Mouse (Mus musculus) thymus, adult 2 months (tissue): ENCODE data around the gene Nfxl1. TPM values are rescaled to one million over a fixed set of nuclear protein-coding genes. Genes with fewer than 3 reads are reported as not detected.
"Not testable (repeated sequence)": the region's sequence is repeated elsewhere in the genome, so short reads cannot be mapped to it uniquely, and the experiment has no call there.

Source experiments
- DNase-seq: peaks from one replicate; pipeline ENCODE4 v3.0.0; 2021
- H3K27ac ChIP-seq: fragments of 200-500 bp; 2 replicates; pipeline ENCODE4 v1.5.1; 2012; ENCODE audit warnings: low read length, control low read depth; ENCODE audit not compliant: control insufficient read depth, insufficient read depth
- H3K27me3 ChIP-seq: fragments of 200-500 bp; 2 replicates; pipeline ENCODE4 v1.6.1; 2012; ENCODE audit warnings: mild to moderate bottlenecking, low read length, moderate library complexity, mixed read lengths; ENCODE audit not compliant: control insufficient read depth, insufficient read depth
- H3K36me3 ChIP-seq: fragments of 200-500 bp; 2 replicates; pipeline ENCODE4 v1.6.1; 2012; ENCODE audit warnings: mild to moderate bottlenecking, low read length, moderate library complexity; ENCODE audit not compliant: control insufficient read depth, insufficient read depth
- H3K4me1 ChIP-seq: fragments of 200-500 bp; replicated peaks from 2 replicates; pipeline ENCODE4 v1.6.1; 2012; ENCODE audit warnings: low read length; ENCODE audit not compliant: control insufficient read depth, insufficient read depth
- H3K4me3 ChIP-seq: fragments of 200-500 bp; 2 replicates; pipeline ENCODE4 v1.5.1; 2012; ENCODE audit warnings: mild to moderate bottlenecking, low read length, control low read depth, moderate library complexity; ENCODE audit not compliant: control insufficient read depth, insufficient read depth
- CTCF ChIP-seq: fragments of 200-500 bp; IDR thresholded peaks from 2 replicates; pipeline ENCODE4 v1.5.1; 2012; ENCODE audit warnings: mild to moderate bottlenecking, control low read depth, low read length, moderate library complexity, borderline replicate concordance; ENCODE audit not compliant: control insufficient read depth, poor library complexity, insufficient read depth; ENCODE audit errors: extremely low read depth
- POLR2A ChIP-seq: fragments of 200-500 bp; IDR thresholded peaks from 2 replicates; pipeline ENCODE4 v1.6.1; 2012; ENCODE audit warnings: mild to moderate bottlenecking, low read length, control low read depth, moderate library complexity; ENCODE audit not compliant: control insufficient read depth, poor library complexity, insufficient read depth; ENCODE audit errors: extremely low read depth
- WGBS: fragments of 180-500 bp; shearing (Covaris S2); methylation state at CpG from one replicate; pipeline ENCODE4 v1.1.7; 2018; 5-methylcytosine and 5-hydroxymethylcytosine counted together
- polyA plus RNA-seq: library from polyadenylated mRNA; depleted of rRNA; stranded (reverse); fragments of >200 nt; gene quantifications from 2 replicates; pipeline ENCODE4 v1.2.3, GENCODE M21; 2012; rRNA removed

Gene Nfxl1
- 6.3 and 7.8 TPM in 2 replicates for polyA plus RNA-seq

DNA sequence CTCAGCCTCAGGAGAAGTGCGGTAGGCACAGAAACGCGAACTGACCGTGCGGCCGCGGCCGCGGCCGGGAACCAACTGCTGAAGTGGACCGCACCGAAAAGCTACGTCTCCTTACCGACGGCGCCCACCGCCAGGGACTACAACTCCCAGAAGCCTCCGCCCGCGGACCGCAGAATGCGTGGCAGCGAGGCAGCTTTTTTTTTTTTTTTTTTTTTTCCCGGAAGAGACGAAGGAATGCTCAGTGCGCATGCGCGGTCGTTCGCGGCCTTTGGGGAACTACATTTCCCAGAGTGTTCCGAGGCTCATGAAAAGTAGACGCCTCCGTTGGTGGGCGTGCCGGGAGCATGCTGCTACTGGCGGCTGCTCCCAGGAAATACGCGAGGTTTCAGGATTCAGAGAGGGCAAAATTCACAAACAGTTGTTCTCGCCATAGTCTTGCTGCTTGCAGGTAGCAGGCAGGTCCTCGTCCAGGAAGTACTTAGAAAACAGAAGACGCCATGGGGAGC, at the start of gene Nfxl1:
Gene Nfxl1, minus strand, starts transcription at position 141 of the 506 bp plus-strand sequence.
- Histone ChIP-seq H3K4me3 (peak within 1 kb of the TSS; percentile 88), H3K36me3 (no peaks in the 10 kb centered on the region)
- under 1% methylated on average over 42 of the region's 42 CpGs for WGBS

DNA sequence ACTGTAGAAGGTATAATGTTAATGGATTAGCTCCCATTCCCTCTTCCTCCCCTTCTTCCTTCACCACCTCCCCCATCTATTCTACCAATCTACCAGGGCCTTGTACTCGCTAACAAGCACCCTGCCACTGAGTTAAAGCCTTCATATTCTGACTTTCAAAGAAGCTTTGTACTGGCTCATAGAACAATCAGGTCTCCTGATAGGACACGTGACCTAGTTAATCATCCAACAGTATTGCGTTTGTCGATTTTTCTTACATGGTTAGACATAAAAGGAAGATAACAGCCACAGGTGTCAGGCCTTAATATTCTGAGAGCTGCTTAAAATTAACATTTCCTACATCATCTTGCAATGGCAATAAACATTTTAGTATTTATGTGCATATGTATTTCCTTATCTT, 43.7 kb upstream of the Nfxl1 start:
- H3K4me3 ChIP-seq = no peak overlapping the region
- 93% methylated on average over 4 of the region's 4 CpGs for WGBS
- no peak overlapping the region for H3K27ac ChIP-seq
- TF ChIP-seq CTCF = no peak
- no peak for TF ChIP-seq POLR2A
- H3K36me3 ChIP-seq = no peaks in the 10 kb centered on the region
- no peak for DNase-seq
- H3K4me1 ChIP-seq = no peaks in the 10 kb centered on the region
- H3K27me3 ChIP-seq = no peaks in the 10 kb centered on the region

More for the DNA sequence above, at the start of gene Nfxl1:
- Histone ChIP-seq H3K27ac (no peak within 1 kb of the TSS), H3K4me1 (peaks cover 5% of the 10 kb centered on the region; the same call in 1 of the 2 replicates), H3K27me3 (no peaks in the 10 kb centered on the region)
- peak; percentile 93 for DNase-seq
- TF ChIP-seq CTCF (no peak), POLR2A (peak; percentile 43; the same call in 1 of the 2 replicates)

DNA sequence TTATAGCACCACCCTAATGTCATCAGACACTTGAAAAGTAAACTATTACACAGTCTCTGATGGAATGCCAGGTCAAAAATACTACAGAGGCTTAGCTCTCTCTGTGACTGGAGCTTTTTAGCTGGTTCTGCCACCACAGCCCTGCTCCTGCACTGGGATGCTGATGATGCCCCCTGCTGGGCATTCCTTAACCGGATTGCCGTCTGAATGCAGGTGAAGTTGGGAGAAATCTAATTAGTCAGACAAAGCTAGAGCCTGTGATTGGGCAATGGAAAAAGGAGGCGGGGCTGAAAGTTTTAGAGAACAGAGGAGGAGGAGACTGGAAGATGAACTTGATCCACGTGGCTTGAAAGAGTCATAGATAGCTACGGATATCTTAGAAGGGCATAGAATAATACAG, 41.5 kb upstream of the Nfxl1 start:
- Histone ChIP-seq H3K36me3 (no peaks in the 10 kb centered on the region), H3K27me3 (no peaks in the 10 kb centered on the region), H3K27ac (no peak overlapping the region), H3K4me1 (no peaks in the 10 kb centered on the region), H3K4me3 (no peak overlapping the region)
- TF ChIP-seq POLR2A (no peak), CTCF (peak; percentile 45; the same call in 1 of the 2 replicates)
- 16% methylated on average over 5 of the region's 5 CpGs for WGBS
- DNase-seq = peak; percentile 61

DNA sequence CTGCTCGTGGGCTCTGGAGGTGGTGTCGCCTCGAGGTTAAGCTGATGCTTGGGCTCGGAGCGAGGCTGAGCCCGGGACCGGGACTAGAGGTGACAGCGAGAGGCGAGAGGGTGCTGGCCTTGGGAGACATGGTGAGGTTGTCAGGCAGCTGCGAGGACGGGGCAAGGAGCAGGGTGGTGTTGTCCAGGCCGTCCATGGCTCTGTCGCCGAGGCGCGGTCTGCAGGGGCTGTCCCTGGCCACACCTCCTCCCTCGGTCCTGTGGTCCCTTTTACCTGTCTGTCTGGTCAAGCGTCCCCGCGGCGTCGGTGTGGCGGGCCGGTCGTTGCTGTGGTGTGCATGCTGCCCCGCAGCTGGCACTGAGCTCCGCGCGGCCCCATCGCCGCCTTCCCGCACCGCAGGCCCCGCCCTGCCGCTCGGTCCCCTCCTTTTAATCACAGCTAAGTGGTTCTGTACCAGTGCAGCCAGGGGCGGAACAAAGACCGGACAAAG, 27.8 kb upstream of the Nfxl1 start, which contains the start of gene Gm5868:
Gene Gm5868, minus strand, starts transcription at position 360 of the 490 bp plus-strand sequence.
- Histone ChIP-seq H3K27me3 (peaks cover 5% of the 10 kb centered on the region; the same call in 1 of the 2 replicates), H3K4me1 (0 out of 2 replicates have a peak, but pooled peaks cover 5% of the 10 kb centered on the region), H3K27ac (no peak within 1 kb of the TSS), H3K4me3 (no peak within 1 kb of the TSS), H3K36me3 (no peaks in the 10 kb centered on the region)
- DNase-seq = no peak
- TF ChIP-seq CTCF = no peak
- no peak for TF ChIP-seq POLR2A
- WGBS = 11% methylated on average over 34 of the region's 38 CpGs

DNA sequence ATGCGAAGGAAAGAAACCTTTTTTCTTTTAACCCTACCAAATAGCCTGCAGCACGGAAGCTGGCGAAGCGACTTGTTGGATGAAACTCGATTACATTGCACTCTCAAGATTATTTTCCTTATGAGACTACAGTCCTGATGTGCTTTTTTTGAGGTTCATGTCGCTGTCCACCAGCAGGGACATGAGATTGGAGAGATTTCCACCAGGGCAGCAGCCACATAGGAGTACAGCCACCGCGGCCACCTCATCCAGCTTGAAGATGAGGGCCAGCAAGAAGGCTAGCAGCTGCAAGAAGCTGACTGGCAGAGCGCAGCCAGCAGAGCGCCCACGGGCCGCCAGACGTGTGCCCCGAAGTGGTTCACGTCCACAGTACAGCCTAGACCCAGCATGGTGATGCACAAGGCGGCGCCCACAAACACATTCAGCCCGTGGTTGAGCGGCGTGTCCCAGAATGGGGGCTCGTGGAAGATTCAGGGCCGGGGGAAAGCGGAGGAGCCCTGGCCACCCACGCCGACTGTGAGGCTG, 27.2 kb upstream of the Nfxl1 start:
- H3K27me3 ChIP-seq, H3K27ac ChIP-seq, H3K4me1 ChIP-seq, H3K4me3 ChIP-seq, DNase-seq, H3K36me3 ChIP-seq: not testable (repeated sequence)
- 51% methylated on average over 25 of the region's 25 CpGs for WGBS

DNA sequence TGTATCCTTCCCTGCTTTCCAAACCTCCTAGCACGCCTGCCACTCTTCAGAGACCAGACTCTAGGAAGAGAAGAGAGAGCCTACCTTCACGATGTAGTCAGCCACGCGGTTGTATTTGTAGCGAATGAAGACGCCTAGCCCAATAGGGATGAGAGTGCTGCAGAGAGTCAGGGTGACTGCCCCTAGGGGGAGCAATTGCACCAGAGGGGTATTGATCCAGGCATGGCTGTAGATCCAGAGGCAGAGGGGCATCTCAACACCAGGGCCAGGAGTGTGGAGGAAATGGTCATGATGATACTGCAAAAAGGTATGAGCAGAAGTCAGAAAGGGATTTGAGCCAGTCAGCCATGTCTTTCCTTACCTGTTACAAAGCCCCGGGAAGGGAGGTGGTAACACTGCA, 26.6 kb upstream of the Nfxl1 start:
- peak; percentile 16 for DNase-seq
- WGBS = 48% methylated on average over 7 of the region's 7 CpGs
- not testable (repeated sequence) for H3K4me3 ChIP-seq

DNA sequence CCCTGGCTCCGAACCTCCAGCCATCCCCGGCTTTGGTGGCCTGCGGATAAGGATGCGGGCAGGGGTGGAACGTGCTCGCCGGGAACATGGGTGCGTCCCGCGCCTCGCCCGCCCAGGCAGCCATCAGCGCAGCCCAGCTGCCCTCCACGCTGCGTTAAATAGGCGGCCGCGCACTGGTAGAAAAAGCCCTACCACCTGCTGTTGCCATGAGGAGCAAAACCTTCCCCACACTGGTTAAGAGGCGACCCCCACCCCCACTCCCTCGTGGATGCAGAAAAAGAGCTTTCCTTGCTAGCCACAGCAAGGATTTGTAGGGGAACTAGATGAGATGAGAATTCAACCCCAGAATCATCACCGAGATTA, 21.5 kb upstream of the Nfxl1 start, which contains the start of gene Zar1:
Gene Zar1, minus strand, starts transcription at position 285 of the 363 bp plus-strand sequence.
- not testable (repeated sequence) for H3K27me3 ChIP-seq, DNase-seq, H3K4me1 ChIP-seq, H3K36me3 ChIP-seq, H3K27ac ChIP-seq
- WGBS = 22% methylated on average over 20 of the region's 21 CpGs
- peak within 1 kb of the TSS; percentile 24 for H3K4me3 ChIP-seq

More for the DNA sequence above, 26.6 kb upstream of the Nfxl1 start:
- H3K27ac ChIP-seq, H3K4me1 ChIP-seq, H3K36me3 ChIP-seq, H3K27me3 ChIP-seq: not testable (repeated sequence)

DNA sequence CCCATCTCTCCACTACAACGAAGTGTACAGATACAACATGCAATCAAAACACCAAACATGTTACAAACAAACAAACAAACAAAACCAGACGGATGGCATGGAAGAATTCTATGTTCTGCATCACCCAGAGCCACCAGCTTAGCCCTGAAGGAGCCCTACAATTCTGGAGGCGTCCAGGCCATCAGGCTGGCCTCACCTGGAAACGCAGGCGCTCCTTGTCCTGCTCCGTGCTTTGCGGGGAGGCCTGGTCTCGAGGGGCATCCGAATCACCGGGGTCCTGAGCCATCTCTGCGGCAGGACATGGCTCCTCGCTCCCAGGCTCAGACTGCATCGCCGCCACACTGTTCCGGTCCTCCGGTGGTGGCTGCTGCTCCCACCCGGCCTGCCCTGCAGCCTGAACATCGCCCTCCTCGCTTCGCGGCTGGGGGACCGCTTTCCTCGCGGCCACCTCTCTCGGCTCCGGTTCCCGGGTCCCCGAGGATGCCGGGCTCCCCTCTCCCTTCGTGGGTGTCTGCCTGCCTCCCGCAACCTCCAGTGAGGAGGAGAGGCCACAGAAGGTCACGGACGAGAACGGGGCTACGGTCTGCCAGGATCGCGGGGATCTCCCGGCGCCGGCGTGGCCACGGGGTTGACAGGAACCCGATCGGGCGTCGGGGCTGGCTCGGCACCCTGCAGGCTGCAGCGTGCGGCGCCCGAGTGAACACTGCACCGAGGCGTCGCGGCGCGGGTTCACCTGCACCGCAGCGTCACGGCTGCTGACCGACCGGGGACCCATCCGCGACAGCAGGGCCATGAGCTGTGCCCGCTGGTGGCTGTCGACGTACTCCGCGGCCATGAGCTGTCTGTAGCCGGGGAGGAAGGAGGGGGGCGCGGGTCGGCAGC, 20.8 kb upstream of the Nfxl1 start:
- not testable (repeated sequence) for H3K27ac ChIP-seq, H3K27me3 ChIP-seq, H3K4me1 ChIP-seq, H3K36me3 ChIP-seq
- DNase-seq = peak; percentile 9
- 7% methylated on average over 65 of the region's 73 CpGs for WGBS
- H3K4me3 ChIP-seq = peak overlapping the region; percentile 24

DNA sequence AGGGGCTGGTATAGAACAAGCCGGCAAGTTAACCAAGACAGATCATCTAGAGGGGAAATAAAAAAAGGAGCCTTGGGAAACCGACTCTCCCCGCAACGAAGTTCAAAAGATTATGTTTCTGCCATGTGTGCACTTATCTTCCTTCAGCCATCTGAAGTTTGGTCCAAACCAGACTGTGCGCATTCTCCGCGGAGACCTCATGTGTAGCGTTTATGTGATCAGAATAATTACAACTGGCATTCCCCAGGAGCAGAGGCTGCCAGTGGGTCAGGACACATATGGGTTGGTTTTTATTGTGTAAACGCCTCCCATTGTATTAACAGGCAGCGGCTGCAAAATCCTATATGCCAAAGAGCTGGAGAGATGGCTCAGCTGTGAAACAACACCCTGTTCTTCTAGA, 20.1 kb upstream of the Nfxl1 start:
- H3K4me3 ChIP-seq, H3K4me1 ChIP-seq, H3K36me3 ChIP-seq, H3K27ac ChIP-seq, DNase-seq, H3K27me3 ChIP-seq: not testable (repeated sequence)
- 79% methylated on average over 10 of the region's 10 CpGs for WGBS
